Mouse (Mus musculus) adrenal gland, postnatal 10 days (tissue): ENCODE measurements around the gene Prn. TPM values are rescaled to one million over a fixed set of nuclear protein-coding genes. Genes with fewer than 3 reads are reported as not detected.

Experiments used
- DNase-seq: peaks from one replicate; pipeline ENCODE4 v3.0.0; 2021; ENCODE audit warnings: mixed read lengths
- total RNA-seq, 2 experiments: library from RNA; stranded (reverse); gene quantifications; 2 replicates each; pipeline ENCODE4 v1.2.3; 2021

Prn gene
- total RNA-seq, 2 experiments from 2014 or later: not detected

GRCm38 (mm10) chr2:131949767-131950597 is 40.2 kb downstream of the Prn start:
- DNase-seq: peak; percentile 74

GRCm38 (mm10) chr2:131950598-131951095 is 40.9 kb downstream of the Prn start, which contains the start of gene Prnd:
Gene Prnd, plus strand, starts transcription at chr2:131950861.
- peak; percentile 20 for DNase-seq

- DNase-seq: peak; percentile 55
Observed at GRCm38 (mm10) chr2:131952456-131952855, 42.7 kb downstream of the Prn start.

- DNase-seq: peak; percentile 50
Observed at GRCm38 (mm10) chr2:131952961-131953538, 43.3 kb downstream of the Prn start.

GRCm38 (mm10) chr2:131953711-131954110 is 44.0 kb downstream of the Prn start:
- no peak for DNase-seq

- DNase-seq: peak; percentile 54
Observed at GRCm38 (mm10) chr2:131954835-131955234, 45.1 kb downstream of the Prn start.

GRCm38 (mm10) chr2:131955264-131955663 is 45.5 kb downstream of the Prn start:
- peak; percentile 55 for DNase-seq

GRCm38 (mm10) chr2:131956336-131957256 is 46.8 kb downstream of the Prn start:
- peak; percentile 1 for DNase-seq

GRCm38 (mm10) chr2:131957731-131958222 is 48.0 kb downstream of the Prn start:
- DNase-seq: peak; percentile 29

GRCm38 (mm10) chr2:131961671-131962070 is 51.9 kb downstream of the Prn start:
- no peak for DNase-seq

- peak; percentile 0 for DNase-seq
Observed at GRCm38 (mm10) chr2:131970597-131970996, 60.8 kb downstream of the Prn start.

GRCm38 (mm10) chr2:131971098-131971497 is 61.3 kb downstream of the Prn start:
- no peak for DNase-seq

- no peak for DNase-seq
Observed at GRCm38 (mm10) chr2:131976663-131977062, 66.9 kb downstream of the Prn start.

- DNase-seq: peak; percentile 28
Observed at GRCm38 (mm10) chr2:131980866-131981265, 71.1 kb downstream of the Prn start.

GRCm38 (mm10) chr2:131982546-131983196 is 72.9 kb downstream of the Prn start:
- DNase-seq: peak; percentile 75

- DNase-seq: no peak
Observed at GRCm38 (mm10) chr2:131987950-131988349, 78.2 kb downstream of the Prn start.

GRCm38 (mm10) chr2:131988550-131988949 is 78.8 kb downstream of the Prn start:
- DNase-seq: no peak

- DNase-seq: no peak
Observed at GRCm38 (mm10) chr2:131992487-131992886, 82.7 kb downstream of the Prn start.

GRCm38 (mm10) chr2:131993151-131993550 is 83.4 kb downstream of the Prn start:
- DNase-seq: no peak

GRCm38 (mm10) chr2:131993563-131994088 is 83.9 kb downstream of the Prn start:
- no peak for DNase-seq

GRCm38 (mm10) chr2:131994971-131995370 is 85.2 kb downstream of the Prn start:
- DNase-seq: no peak
